Mouse (Mus musculus) adipocyte (in vitro differentiated cells): Measurements from ENCODE around the gene Neurog1.

ENCODE experiments used
- DNase-seq: peaks from one replicate; pipeline ENCODE4 v3.0.0-alpha.2; 2016; ENCODE audit warnings: low spot score

The Neurog1 gene

DNA sequence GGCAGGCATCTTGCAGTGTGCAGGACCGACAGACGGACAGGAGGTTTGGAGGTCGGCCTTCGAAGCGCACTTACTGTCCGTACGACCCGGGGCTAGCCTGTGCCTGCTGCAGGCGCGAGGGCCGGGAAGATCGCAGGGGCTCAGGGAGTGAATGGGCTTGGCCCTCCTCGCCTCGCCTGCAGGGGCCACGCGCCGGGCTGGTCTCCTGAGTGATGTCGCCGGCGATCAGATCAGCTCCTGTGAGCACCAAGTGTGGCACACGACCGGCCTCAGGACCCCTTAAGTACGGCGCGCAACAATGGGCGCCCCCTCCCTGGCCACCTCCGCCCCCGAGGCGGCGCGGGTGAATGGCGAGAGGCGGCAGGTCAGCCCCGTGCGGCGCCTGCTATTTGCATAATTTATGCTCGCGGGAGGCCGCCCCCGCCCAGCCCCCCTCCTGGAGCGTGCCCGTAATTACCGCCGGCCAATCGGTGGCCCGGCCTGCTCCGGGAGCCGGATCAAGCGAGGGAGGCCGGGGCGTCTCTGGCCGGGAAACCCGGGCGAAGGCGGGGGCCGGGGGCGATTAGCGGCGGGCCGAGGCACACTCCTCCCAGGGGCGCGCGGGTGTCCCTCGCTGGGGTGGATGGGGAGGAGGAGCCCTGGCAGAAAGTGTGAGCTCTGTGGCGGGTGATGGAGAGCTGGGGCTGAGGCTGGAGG is at the start of gene Neurog1:
Gene Neurog1, minus strand, starts transcription at position 240 of the 696 bp plus-strand sequence.
- no peak for DNase-seq

DNA sequence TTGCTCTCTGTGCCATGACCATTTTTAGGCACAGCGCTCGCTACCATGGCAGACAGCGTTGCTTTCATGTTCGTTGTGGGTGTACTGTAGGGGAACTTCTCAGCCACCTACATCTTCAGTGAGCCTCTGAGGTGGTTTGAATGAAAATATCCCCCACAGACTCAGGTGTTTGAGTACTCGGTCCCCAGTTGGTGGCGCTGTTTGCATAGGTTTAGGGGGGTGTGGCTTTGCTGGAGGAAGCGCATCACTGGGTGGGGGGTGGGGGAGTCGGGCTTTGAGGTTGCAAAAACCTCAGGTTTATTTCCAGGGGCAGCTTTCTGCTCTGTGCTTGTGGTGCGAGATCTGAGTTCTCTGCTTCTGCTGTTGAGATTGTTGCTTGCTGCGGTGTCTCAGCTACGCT is 47.4 kb upstream of the Neurog1 start:
- no peak for DNase-seq

DNA sequence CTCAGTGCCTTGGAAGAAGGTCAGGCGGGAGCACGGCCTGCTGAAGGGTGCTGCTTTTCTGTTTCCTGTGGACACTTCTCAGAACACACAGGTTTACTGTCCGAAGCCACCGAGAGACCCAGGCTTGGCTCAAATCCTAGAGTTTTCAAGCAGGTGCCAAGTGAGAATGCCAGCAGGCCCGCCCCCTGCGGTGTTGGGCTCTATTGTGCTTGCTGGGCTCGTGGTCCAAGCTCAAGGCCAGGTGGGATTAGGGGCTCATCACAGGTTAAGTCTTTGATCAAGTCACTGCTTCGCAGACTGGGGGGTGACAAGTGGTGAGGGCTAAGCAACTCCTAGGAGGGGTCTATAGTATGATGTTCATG is 44.7 kb upstream of the Neurog1 start:
- no peak for DNase-seq

DNA sequence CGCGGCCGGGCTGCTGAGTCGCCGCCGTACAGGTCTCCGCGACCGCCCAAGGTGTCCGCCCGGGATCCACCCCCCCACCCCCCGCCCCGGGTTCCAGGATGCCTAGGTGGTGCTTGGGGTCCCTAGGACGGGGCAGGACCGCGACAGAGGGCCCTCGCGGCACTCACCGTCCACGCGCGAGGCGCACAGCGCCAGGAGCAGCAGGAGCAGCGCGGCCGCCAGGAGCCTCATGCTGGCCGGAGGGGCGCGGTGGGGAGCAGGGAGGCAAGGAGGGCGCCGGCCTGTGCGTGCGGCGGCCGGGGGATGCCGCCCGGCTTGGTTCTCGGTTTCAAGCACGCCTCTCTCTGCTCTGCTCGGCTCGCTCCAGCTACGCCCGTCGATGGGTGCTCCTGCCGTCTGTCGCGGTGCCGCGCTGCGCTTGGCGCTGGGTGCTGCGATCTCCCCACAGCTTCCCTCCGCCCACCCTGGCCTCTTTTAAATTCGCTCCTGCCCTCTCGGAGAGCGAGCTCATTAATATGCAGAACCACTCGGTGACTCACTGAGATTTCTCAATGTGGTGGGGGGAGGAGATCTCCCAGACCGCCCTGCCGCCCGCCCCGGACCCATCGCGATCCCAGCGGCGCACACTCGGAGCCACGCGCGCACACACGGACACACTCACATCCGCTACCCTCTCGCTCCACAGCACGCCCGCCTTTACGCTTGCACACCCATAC is 44.1 kb upstream of the Neurog1 start, which contains the start of gene Cxcl14:
Gene Cxcl14, minus strand, starts transcription at position 609 of the 716 bp plus-strand sequence.
- DNase-seq, result no peak

DNA sequence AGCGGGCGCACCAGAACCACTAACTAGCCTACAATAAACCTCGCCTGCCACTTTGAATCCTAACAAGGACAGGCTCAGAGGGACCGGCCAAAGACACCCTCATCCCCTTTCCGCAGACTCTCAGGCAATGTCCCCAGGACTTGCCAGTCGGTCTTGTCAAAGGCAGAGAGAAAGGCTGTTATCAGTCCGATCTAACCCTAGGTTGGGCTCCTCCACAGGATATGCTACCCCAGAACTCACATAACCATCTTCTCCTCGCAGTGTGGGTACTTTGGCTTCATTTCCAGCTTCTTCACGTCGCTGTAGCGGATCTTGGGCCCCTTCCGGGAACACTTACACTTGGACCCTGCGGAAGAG is 43.6 kb upstream of the Neurog1 start:
- no peak for DNase-seq

DNA sequence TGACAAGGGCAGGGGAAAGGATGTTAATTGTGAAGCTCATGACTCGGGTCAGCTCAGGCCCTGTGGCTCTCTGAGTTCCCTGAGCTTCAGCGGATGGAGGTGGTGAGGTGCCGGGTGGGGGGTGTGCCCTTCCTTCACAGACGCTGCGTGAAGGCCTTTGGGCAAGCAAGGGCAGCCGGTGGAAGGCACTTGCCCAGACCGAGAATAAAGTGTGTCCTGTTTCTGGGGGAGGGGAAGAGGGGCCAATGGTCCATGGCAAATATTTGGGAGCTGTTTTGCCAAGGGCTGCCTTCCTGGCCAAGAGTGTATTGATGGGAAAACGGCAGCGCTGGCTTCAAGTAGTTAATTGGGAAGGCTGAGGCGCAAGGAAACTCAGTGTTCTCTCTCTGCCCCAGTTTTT is 42.9 kb upstream of the Neurog1 start:
- DNase-seq, result no peak

DNA sequence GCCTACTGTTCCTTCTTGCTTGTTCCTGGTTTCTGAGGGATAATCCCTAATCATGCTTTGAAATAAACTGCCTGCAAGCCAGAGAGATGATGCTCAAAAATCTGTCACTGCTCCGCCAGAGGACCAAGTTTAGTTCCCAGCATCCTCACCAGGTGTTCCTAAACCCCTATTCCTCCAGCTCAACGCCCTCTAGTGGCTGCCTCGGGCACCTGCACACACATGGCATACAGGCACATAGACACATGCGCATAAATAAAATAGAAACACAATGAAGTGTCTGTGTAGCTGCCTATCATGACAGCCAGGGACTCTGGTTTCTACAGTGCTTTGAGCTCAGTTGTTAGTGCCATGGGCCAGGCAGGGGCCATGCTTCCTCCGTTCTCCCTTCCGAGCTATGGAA is 38.0 kb upstream of the Neurog1 start:
- no peak for DNase-seq

DNA sequence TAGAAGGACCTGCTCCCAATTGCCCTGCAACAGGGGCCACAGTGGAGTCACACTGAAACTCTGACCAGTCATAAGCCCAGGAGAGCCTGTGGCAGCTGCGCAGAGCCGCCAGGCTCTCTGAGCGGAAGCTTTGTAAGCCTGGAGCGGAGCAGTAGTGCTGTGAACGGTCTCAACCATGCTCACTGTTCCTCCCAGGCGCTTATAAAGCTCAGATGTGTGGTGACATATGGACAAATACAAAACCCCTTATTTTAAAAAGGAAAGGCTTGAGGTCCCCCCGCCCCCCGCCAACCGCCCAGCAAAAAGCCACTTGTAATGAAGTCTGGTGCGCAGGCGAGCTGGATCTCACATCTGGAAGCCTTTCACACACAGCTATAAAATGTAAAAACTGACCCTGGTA is 37.3 kb upstream of the Neurog1 start:
- DNase-seq, result no peak

DNA sequence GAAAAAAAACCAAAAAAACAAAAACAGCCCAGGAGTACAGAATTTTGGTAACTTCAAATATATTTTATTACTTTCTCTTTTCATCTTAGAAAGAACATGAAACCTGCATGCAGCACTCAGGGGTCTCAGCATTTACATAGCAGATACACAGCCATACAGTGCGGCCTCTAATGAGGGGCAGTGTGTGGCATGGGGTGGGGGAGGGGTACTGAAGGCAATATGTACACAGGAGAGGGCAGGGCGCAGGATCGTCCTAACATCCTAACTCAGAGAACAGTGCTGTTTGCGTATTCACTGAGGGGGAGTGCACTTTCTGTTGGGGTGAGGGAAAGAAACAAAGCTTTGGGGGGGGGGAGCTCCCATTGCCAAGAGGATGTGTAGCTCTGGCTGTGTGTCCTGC is 36.6 kb upstream of the Neurog1 start:
- no peak for DNase-seq

DNA sequence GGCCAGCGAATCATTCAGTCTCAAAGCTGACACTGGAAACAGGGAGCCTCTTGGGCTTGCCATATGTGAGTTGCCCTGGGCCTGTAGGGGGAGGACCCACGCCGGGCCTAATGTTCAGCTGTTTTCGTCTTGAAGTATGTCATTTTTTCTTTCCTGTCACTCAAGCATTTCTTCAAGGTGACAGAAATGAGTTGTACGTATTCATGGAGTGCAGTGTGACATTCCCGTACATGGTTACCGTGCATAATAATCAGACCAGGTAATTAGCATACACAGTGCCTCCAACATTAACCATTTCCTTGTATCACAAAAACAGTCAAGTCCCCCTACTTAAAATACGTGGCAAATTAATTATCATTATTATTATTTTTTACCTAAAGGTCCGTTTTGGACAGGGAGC is 35.1 kb upstream of the Neurog1 start:
- no peak for DNase-seq

DNA sequence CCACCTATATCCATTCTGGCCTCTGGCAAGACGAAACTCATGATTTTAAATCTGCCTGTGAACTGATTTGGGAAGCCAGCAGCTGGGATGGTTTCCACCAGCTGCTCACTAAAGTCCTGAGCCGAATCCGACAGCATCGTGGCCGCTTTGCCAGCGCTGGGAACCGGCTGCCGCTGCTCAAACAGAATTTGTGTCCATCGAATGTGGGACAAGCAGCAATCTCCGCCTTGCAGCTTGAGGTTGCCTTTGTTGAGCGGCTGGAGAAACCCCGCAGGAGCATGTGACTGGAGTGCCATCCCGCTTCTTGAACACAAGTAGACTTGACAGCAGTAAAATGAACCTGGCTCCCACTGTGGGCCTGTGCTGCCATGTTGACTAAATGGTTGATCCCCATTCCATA is 31.4 kb upstream of the Neurog1 start:
- no peak for DNase-seq

DNA sequence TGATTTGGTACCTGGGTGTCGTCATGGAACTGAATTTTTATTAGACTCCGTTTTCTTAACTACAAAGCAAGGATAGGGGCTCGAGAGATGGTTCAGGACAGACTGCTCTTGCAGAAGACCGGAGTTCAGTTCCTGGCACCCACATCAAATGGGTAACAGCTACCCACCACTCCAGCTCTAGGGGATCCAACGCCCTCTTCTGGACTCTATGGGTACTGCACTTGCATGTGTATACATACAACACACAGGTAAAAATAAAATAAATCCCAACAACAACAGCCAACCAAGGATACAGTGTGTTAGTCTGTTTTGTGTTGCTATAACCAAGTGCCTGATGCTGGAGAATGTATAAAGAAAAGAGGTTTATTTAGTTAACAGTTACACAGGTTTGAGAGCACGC is 28.4 kb upstream of the Neurog1 start:
- DNase-seq, result no peak

DNA sequence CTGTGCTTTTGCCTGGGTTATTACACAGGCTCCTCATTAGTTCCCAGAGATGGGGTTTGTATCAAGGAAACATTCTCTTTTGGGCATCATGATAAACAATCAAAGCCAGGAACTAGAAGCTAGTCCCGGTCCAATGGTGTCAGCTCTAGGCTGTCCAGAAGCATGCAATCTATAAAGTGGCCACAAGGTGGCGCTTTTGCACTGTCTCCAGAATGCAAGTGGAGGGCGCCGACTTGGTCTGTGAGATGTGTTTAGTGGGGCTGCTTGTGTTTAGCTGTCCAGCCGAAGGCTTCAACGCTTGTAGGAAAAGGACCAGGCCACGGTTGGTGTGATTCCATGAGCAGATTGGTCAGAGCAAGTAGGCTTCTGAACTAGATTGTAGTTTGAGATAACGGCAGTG is 27.5 kb upstream of the Neurog1 start:
- DNase-seq, result peak; percentile 64

DNA sequence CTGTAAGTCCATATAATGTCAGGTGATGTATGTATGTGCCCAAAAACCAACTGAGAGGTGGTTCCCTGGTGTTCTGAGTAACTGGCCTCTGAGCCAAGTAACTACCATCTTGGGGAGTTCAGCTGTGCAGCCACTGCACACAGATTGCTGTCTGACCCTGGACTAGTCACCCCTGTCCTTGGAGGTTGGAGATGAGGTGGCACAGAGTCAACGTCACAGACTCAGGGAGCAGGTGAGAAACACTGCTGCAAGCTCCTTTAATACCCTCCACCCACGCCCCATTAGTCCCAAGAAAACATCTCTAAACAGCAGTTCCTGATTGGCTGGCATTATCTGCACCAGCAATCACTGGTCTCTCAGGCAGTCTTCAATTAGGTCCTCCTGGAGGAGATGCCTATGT is 23.2 kb upstream of the Neurog1 start:
- no peak for DNase-seq

DNA sequence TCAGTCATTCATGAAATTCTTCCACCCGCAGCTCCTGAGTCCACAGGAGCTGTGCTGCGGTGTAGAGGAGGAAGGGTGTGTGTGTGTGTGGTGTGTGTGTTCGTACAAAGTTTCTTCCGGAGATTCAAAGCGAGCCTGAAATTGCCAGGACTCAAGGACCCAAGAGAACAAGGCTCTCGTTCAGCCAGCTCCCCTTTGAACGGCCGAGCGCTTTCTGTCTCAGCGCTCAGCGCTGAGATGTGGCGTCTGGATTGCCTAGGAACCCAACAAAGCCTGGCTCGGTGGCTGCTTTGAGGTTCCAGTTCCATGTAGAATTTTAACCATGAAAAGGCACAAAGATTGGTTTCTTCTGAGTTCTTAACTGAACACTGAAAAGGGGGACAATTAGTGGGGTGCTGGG is 18.2 kb upstream of the Neurog1 start:
- DNase-seq, result no peak

DNA sequence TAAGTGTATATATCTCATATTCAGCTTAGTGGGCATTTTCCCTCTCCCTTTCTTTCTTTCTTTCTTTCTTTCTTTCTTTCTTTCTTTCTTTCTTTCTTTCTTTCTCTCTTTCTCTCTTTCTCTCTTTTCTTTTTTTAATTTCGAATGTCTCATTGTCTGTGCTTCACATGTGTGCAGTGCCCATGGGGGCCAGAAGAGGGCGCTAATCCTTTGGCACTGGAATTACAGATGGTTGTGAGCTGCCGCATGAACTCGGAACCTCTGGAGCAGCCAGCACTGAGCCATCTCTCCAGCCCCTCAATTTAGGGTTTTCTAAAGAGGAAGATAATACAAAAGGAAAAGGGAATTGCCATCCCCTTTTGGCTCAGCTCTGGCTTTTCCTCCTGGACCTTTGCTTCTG is 15.4 kb upstream of the Neurog1 start:
- DNase-seq, result no peak

DNA sequence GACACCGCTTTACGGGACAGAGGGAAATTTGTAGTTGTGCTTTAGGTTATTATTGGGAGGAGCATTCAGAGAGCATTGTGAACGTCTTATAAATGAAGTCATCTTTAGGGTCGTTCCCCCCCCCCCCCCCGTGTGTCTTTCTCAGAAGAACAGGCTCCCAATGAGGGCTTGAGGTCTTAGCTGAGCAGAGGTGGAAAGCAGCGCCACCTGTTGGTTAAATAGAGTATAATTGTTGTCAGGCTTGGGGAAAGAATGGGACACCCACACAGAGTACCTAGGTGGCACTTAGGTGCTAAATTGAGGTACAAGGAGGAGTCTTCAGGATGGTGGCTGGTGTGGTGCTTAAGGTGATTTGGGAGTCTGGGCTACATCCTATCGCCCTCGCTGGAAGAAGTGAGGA is 14.5 kb upstream of the Neurog1 start:
- peak; percentile 9 for DNase-seq

DNA sequence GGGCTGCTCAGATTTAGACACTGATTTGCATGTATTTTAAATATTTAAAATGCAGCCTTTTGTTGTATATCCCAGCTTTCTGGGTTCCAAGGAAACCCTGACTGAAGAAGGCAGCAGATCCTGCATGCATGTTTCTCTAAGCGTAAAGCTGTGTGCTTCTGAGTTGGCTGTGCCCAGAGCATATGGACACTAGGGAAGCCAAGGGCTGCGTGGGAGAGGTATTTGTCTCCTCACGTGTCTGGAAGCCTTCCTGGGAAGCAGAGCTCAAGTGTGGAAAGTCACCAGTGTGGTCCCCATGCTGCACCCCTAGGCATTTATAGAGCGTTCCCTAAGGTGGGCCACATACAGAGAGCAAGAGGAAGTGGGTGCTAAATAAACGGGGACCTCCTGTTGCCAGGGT is 13.7 kb upstream of the Neurog1 start:
- DNase-seq, result no peak

DNA sequence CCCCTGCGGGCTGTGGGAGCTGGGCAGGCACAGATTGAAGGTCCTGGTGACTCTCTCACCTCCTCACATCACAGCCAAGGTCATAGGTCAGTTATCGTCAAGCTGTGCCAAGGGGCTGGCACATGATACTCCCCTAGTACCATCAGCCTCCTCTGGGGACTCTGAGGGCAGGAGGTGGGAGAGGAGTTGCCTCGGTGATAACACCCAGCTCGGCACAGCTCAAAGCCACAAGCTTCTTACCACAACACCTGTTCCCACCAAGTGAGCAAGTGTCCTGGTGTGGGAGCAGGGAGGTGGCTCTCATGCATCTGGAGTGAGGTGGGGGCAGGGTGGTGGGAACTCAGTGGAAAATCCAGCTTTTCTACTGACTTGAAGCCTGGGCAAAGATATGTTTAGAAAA is 10.3 kb upstream of the Neurog1 start:
- no peak for DNase-seq

DNA sequence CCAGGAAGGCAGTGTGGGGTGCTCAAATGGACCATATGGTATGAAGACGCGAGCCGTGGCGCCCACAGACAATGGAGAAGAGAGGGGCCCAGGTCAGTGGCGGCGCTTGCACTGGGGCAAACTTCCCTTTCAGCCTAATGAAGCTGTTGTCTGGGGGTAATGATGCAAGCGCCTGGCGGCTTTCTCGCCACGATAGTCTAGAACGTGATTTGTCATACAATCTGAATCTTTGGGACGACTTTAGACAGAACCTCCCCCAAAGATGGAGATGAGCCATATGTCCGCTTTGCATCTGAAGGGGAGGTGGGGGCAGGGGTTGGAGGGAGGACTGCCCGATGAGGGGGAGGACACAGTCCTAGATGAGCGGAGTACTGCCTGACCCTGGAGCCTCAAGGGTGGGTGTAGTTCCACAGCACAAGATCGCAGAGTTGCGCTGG is 8.4 kb upstream of the Neurog1 start:
- no peak for DNase-seq

DNA sequence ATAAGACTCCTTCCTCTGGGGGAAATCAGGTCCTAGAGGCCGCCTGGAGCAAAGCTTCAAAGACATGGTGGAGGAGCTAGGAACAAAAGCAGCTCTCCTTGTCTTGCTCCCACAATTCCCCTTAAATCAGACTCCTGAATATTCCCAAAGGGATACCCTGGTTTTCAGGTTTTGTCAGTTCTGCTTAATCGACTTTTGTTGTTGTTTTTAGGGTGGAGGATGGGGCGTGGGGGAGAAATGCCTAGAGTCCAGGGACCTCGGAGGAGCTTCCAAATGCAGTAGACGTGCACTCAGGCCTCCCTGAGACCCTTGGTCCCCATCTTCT is 7.9 kb upstream of the Neurog1 start:
- DNase-seq, result no peak

DNA sequence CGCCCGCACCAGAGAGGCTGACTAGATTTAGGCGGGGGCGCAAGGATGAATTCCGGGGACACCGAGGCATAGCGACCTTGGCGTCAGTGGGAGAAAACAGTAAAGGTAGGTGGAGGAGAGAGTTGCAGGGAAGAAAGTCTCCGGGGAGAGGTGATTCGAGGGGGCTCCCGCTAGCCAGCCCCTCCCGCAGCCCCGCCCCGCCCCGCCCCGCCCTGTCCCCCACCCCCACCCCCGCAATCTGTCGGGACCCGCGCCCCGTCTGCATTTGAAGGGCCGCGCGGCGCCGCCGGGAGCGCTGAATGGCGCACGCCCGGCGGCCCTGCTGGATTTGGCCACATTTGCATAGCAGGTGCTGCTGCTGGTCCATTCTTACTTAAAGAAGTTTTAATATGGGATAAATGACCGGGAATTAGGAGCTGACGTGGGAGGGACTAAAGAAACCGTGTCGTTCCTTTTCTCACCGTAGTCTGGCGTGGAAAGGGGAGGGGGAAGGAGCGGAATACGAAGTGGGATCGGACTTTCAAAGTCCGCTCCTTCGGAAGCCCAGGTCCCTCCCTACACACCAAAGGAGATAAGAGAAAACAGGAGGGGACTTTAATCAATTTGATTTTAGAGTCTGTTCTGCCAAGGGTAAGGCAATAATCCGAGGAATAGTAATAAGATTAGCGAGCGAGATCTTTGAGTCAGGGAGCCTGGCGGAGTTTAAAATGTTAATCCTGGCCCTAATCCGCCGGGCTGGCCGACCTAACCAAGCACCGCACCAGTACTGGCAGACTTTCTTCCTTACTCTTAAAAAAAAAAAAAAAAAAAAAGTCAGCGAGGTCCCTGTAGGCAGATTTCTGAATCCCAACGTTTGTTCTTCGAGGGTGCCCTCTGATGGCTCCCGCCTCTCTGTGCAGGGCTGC is 7.3 kb upstream of the Neurog1 start:
- DNase-seq, result no peak
